Mouse (Mus musculus) adrenal gland, postnatal 14 days (tissue): Measurements from ENCODE around the gene Plppr2. TPM values are rescaled to one million over a fixed set of nuclear protein-coding genes. Genes with fewer than 3 reads are reported as not detected.

ENCODE experiments used
- DNase-seq: peaks from one replicate; pipeline ENCODE4 v3.0.0; 2021; ENCODE audit warnings: mixed read lengths
- total RNA-seq: library from RNA; stranded (reverse); gene quantifications from 2 replicates; pipeline ENCODE4 v1.2.3, GENCODE M21; 2021

Gene Plppr2
- total RNA-seq, 1 experiment from 2014 or later, result 25.5 TPM

DNA sequence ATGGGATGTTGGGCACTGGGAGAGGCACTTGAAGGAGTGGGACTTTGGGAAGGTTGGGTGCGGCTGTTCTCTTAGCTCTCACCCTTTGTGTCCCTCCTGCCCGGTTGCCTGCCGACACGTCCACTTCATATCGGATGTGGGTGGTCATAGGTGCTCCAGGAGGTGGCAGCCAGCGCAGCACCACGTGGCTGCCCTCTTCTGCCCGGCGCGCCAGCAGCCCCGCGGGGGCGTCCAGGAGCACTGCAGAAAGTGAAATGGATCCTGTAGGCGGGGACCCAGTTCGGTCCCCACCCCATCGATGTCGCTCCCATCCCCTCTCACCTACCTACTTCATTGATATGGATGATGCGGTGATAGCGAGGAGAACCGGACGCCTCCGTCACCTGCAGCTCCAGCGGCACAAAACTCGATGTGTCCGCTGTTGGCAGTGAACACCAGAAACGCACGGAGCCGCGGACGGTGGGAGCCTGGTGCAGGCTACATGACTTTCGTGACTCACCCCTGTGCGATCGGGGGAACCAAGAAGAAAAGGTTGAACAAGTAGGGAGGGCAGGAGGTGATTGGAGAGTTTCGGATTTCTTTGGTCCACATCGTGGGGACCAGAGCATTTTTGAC is 24.6 kb downstream of the Plppr2 start:
- DNase-seq, result no peak

DNA sequence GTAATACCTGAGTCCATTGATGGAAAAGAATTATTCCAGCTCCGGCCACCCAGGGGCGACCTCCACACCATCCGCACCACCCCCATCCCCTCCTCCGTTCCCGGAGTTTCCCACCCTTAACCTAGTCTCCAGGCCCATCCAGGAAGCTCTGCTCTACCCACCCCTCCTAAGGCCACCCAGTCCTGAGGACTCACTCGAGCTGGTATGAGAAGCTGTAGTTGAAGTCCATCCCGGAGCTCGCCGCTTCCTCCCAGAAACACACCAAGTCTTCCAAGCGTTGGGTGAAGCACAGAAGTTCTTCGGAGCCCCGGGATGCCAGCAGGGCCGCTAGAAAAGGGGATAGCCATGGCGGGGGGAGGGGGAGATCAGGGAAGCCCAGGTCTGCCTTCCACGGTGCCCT is 25.2 kb downstream of the Plppr2 start:
- no peak for DNase-seq

DNA sequence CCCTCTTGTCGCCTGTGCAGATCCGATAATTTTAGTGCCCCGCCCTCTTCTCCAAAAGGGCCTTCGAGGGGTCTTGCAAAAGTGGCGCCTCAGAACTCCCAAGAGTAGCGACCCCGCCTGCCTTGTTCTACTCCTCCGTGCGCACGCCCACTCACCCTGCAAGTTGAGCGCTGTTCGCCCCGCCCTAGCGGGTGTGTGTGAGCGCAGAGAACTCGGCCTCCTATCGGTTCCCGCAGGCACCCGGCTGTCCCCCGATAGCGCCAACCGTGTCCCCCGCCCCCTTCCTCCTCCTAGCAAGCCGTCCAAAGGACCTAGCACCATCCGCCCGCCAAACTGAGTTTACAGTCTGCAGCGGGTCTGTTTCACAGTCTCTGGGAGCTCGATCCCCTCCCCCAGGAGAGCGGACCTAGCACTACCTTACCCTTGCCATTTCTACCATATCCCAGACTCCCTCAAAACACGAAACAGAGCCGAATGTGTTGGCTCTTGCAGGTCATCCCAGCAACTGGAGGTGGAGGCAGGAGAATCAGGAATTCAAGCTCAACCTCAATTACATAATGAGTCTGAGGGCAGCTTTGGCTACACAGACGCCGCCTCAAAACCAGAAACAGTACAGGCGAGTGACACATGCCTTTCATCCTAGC is 25.7 kb downstream of the Plppr2 start:
- peak; percentile 71 for DNase-seq

DNA sequence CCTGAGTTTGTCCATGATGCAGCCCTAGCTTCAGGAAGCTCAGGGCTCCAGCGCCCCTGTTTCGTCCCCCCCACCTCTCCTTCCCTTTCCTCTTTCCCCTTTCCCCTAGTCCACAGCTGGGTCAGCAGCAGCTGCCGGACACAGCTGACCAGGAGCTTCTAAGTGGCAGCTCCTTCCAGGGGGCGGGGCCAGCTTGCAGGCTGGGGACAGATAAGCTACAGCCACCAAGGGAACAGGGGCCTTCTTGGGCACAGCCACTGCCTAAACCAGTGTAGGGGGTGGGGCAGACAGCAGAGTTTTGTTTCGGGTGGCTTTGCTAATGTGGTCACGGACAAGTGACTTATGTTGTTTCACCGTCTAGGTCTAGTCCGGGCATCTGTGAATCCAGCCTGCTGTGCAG is 26.6 kb downstream of the Plppr2 start, which contains the start of gene Epor:
Epor (minus strand) TSS at position 90 of the 400 bp plus-strand sequence.
- peak; percentile 71 for DNase-seq

DNA sequence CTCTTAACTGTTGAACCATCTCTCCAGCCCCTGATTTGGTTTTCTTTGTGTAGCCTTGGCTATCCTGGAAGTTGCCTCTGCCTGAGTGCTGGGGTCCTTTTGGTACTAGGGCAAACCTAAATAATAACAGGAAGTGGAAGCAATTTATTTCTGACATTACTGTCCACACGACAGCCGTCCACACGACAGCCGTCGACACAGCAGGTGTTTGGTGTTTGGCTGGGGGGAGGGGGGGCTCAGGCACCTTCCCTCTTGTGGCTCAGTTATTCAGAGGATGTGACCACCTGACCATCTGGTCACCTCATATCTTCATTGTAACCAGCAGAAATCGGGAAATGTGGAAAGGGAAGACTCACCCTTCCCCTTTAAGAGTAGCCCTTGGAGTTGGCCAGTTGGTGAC is 32.0 kb downstream of the Plppr2 start:
- no peak for DNase-seq

DNA sequence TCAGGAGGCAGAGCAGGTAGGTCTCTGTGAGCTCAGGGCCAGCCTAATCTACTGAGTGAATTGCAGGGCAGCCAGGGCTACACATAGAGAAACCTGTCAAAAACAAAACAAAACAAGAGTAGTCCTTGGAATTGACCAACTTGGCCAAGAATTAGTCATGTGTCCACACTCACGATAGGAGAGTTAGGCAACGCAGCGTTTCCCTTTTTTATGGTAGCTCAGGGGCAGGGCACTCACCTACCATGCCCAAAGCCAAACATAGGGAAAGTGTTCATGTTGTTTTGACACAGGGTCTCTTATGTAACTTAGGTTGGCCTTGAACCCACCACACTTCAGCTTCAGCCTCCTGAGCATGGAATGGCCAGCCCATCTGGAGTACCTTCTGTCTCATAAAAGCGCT is 32.5 kb downstream of the Plppr2 start:
- no peak for DNase-seq

DNA sequence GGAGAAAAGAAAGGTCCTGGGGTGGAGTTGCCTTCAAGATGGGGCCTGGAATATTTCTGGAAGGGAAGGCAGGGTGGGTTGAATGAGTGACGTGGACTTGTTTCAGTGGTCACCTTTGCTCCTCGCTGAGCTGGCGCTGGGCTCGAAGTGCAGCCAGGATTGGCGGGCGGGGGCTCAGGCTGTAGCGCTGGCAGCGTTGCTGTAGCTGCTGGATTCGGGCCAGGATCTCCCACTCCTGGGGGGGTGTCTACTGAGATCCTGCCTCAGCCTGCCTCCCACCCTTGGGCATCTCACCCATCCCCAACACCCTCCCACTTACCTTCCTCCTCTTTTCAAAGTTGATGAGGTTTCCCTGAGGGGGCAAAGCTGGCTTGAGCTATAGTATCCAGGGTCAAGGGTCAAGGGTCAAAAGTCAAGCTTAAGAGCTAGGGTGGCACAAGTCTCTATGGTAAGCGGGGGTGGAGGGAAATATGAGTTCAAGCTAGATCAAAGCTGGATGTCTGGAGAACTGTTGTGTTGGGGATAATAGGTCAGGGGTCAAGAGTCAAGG is 39.9 kb downstream of the Plppr2 start:
- no peak for DNase-seq

DNA sequence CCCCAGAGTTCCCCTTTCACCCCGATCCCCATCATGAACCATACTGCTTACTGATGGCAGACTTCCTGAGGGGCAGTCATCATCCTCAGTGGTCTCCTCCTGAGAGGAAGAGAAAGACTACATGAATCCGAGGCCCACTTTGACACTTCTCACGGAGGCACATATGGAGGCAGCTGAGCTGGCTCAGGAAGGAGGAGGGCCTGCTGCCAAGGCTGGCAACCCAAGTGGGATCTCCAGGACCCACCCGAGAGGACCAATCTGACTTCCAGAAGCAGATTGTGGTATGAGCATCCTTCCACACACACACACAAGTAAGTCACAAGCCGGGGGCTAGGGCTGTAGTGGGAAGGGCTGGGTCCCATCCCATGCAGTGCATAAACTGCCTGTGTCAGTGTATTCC is 40.5 kb downstream of the Plppr2 start:
- DNase-seq, result no peak

DNA sequence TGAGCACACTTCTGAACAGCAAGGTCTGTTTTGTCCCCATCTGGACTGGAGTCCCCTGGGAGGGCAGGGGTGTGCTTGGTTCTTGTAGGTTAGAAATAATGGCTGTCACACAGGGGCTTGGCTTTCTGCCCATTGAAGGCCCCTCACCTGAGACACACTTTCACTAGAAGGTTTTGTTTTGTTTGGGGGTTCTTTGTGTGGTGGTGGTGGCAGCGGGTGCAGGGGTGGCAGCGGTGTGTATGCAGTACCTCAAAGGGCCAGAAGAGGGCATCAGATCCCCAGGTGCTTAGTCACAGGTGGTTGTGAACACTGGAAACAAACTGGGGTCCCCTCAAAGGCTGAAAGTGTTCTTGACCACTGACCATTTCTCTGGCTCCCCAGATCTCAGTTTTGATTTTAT is 41.1 kb downstream of the Plppr2 start:
- peak; percentile 66 for DNase-seq

DNA sequence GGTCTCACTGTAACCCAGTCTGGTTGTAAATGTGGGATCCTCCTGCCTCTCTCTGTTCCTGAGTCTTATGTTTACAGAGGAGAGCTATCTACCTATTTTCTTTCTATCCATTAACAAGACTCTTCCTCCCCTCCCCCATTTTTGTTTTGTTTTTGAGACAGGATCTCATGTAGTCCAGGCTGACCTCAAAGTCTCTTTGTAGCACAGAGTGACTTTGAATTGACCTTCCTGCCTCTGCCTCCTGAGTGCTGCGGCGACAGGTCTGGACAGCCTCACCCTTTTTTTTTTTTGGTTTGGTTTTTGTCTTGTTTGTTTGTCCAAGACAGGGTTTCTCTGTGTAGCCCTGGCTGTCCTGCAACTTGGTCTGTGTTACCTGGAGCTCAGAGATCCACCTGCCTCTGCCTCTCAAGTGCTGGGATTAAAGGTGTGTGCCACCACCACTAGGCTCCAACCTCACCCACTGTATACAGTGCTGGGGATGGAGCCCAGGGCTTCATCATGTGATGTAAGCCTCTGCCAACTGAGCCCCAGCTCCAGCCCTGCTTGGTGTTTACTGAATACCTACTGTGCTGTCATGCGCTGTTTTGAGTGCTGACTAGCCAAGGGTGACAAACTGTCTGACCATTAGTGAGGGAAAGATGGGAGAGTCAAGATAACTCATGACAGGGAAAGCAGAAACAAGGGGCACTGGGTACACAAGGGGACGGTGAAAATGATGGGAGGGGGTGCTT is 41.7 kb downstream of the Plppr2 start:
- DNase-seq, result no peak

DNA sequence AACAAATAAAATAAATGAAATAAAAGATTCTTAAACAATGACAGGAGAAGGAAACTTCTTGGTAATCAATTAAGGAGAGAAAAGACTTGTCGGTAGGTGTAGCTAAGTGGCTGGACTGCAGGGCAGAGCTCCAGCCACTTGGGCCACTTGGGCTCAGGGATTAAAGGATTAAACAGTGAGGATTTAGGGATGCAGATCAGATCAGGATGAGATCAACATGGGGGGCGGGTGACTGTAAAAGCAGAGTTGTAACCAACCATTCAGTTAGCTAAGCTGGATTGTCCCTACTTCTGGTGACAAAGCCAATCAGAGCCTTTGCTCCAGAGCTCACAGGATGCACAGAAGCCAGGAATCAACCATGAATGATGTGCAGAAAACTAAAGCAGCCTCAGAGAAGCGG is 47.1 kb downstream of the Plppr2 start:
- no peak for DNase-seq

DNA sequence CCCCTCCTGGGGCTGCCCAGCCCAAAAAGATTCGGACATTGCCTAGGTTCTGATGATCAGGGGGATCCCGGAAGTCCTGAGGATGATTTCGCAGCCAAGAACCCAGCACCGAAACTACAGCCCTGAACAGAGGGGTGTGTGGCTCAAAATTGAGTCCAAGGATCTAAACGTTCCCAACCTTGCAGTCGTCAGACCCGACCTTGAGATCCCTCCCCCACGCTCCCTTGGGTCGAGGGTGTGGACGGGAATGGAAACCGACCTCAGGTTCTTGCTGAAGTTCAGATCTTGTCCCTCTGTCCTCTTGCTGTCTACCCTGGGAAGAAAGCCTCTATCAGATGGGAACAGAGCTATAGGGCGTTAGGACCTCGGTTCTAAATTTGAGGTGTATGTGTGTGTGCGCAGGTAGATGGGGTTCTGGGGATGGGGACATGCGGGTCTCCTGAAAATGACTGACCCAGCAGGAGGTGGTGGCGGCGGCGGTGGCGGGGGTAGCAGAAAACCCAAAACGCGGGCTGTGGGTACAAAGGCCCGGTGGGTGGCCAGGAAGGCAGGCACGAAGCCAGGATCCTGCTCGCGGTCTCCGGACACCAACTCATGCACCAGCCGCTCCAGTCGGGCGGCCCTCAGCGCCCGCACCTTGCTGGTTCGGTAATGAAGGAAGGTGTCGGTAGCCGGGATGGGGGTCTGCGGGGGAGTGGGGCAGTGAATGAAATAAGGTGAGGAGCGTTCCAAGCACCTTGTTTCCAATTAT is 50.9 kb downstream of the Plppr2 start:
- peak; percentile 66 for DNase-seq

DNA sequence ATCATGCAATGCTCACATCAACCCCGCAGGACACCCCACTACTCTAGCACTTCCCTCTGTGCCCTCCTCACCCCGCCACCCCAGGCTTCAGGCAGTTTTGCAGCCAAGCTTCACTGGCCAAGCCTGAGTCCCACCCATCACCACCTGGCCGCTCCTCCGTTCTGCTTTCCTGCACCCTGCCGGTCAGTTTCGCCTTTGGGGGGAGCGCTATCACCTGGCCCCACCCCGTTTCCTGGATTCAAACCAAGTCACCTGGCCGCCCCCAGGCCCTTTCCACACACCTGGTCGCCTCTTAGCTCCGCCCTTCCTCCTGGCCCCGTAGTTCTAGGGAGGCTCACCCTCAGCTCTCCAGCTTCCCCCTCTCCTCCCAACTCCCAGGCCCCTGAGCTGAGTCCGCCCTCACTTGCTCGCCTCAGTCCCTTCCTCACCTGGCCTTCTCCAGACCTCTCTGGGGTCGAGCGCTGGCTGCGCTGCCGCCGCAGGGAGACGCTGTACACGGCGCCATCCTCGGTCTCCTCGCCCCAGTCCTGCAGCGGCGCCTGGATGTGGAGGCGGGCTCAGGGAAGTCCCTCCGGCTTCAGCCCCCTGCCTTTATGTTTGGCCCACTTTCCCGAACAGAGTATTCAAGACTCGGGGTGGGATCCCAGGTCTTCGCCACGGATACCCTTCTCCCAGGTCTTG is 51.7 kb downstream of the Plppr2 start:
- DNase-seq, result peak; percentile 43

DNA sequence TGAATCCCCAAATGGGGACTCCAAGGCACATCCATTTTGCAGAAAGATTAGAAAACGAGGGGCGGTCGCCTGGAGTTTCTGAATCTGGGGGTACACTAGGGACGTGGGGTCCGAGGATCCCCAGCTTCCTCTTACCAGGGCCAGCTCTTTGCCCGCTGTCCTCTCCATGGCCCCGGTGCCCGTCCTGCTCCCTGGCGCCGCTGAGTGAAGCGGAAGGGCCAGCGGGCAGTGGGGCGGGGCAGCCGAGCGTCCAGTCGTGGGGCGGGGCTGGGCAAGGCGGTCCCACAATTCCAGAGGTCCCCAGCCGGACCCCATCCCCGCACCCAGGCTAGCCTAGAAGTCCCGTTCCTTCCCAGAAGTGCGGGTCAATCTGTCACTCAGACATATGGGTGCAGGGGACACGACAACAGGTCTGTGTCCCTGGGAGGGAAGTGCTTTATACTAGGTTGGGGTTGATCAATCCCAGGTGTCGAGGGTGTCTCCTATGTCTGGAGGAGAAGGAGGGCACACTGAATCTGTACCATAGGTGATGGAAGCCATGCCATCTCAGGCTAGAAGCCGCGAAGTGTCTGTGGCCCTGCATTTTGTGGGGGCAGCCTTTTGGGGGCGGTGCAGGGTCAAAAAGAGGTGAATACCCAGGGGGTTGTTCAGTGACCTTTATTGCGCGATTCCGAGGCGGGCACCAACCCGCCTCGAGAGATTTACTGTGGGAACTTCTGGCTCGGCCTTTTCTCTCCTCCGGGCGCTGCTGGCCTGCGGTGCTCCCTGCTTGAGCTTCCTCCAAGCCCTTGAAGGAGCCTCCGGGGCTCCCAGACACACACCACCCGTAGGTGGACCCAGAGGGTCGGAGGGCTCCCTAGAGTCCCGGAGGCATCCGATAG is 52.6 kb downstream of the Plppr2 start, which contains the start of gene Rgl3:
Rgl3 (minus strand) TSS at position 217 of the 881 bp plus-strand sequence.
- DNase-seq, result peak; percentile 87

DNA sequence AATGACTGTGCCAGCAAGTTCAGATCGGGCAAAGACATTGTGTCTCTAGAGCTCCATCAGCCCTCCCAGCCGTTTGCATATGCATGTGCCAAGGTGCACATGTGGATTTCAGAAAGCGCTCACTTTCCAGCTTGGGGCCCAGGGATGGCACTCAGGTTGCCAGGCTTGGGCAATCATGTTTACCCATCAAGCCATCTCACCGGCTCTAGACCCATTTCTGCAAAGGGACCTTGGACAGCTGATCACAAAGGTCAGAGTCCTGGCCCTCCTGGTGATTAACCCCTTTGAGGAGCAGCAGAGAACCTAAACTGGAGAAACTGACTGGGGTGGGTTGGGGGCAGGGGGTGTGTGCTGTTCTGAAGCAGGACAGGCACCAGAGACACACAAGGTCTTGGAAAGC is 55.4 kb downstream of the Plppr2 start:
- no peak for DNase-seq

DNA sequence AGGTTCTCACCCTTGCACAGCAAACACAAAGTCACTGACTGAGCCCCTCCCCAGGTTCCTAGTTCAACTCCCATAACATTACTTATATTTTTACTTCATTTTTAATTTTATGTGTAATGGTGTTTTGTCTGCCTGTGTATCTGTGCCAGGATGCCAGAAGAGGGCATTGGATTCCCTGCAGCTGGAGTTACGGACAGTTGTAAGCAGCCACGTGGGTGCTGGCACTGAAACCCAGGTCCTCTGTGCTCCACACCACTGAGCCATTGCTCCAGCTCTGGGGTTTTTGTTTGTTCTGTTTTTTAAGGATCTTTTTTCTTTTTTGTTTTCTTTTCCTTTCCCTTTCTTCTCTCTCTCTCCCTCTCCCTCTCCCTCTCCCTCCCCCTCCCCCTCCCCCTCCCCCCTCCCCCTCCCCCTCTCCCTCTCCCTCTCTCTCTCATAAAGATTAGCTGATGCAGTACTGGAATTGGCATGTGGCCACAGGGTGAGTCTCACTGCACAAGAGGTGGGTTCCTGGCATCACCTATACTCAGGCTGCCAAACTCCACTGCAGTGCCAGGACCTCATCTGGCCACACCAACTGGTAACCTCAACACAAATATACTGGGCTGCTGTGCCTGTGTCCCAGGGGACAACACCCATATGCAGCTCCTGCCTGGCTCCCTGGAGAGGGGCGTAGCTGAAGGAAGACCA is 59.5 kb downstream of the Plppr2 start:
- DNase-seq, result no peak
